Mouse (Mus musculus) MEL (cell line): Measurements from ENCODE around the gene Fbn1. TPM values are rescaled to one million over a fixed set of nuclear protein-coding genes. Genes with fewer than 3 reads are reported as not detected.

Source experiments
- DNase-seq: peaks from one replicate; pipeline ENCODE4 v3.0.0; 2011; ENCODE audit warnings: low read depth, low spot score
- H3K27ac ChIP-seq: 2 replicates; pipeline ENCODE4 v1.5.1; 2012; ENCODE audit warnings: low read depth, mild to moderate bottlenecking, control low read depth, low read length, moderate library complexity; ENCODE audit not compliant: control insufficient read depth
- H3K27me3 ChIP-seq, 2 experiments: fragments of 150-350 bp in 1 of 2; sonication (generic) in 1 of 2; 2 replicates each; pipeline ENCODE4 v1.6.1; 2012; ENCODE audit warnings: low read length in 2 of 2, mild to moderate bottlenecking in 2 of 2, improper control_type of control experiment in 1 of 2, moderate library complexity in 1 of 2; ENCODE audit not compliant: insufficient read depth in 2 of 2, control insufficient read depth in 1 of 2
- H3K36me3 ChIP-seq, 2 experiments: 2 replicates each; pipeline ENCODE4 v1.6.1; 2012 to 2014; ENCODE audit warnings: low read length in 2 of 2, improper control_type of control experiment in 1 of 2, inconsistent platforms in 1 of 2, mild to moderate bottlenecking in 1 of 2; ENCODE audit not compliant: insufficient read depth in 2 of 2, control insufficient read depth in 1 of 2
- H3K4me1 ChIP-seq, 2 experiments: fragments of 150-350 bp in 1 of 2; sonication (generic) in 1 of 2; 2 replicates each; pipeline ENCODE4 v1.6.1; 2012; ENCODE audit warnings: low read length in 2 of 2, improper control_type of control experiment in 1 of 2, mild to moderate bottlenecking in 1 of 2; ENCODE audit not compliant: insufficient read depth in 2 of 2, control insufficient read depth in 1 of 2
- H3K4me3 ChIP-seq, 2 experiments: fragments of 150-350 bp in 1 of 2; sonication (generic) in 1 of 2; 2 replicates each; pipeline ENCODE4 v1.5.1; 2012; ENCODE audit warnings: low read depth in 2 of 2, low read length in 2 of 2, mild to moderate bottlenecking in 2 of 2, moderate library complexity in 2 of 2, control low read depth in 1 of 2, improper control_type of control experiment in 1 of 2; ENCODE audit not compliant: control insufficient read depth in 1 of 2, insufficient read depth in 1 of 2
- H3K79me2 ChIP-seq: 2 replicates; pipeline ENCODE4 v1.6.1; 2012; ENCODE audit warnings: mild to moderate bottlenecking, low read length, moderate library complexity; ENCODE audit not compliant: control insufficient read depth, poor library complexity, insufficient read depth
- H3K9ac ChIP-seq: 2 replicates; pipeline ENCODE4 v1.6.1; 2012; ENCODE audit warnings: low read depth, mild to moderate bottlenecking, control low read depth, low read length, moderate library complexity; ENCODE audit not compliant: control insufficient read depth, poor library complexity, severe bottlenecking
- H3K9me3 ChIP-seq: fragments of 150-350 bp; sonication (generic); replicated peaks from 2 replicates; pipeline ENCODE4 v1.6.1; 2012; ENCODE audit warnings: mild to moderate bottlenecking, low read length, improper control_type of control experiment, moderate library complexity; ENCODE audit not compliant: insufficient read depth
- CHD1 ChIP-seq: IDR thresholded peaks from 2 replicates; pipeline ENCODE4 v1.6.1; 2012; ENCODE audit warnings: low read depth, mild to moderate bottlenecking, inconsistent platforms, low read length, improper control_type of control experiment
- E2F4 ChIP-seq: IDR thresholded peaks from 2 replicates; pipeline ENCODE4 v1.6.1; 2011; ENCODE audit warnings: low read depth, low read length, improper control_type of control experiment, borderline replicate concordance
- ELF1 ChIP-seq: IDR thresholded peaks from 2 replicates; pipeline ENCODE4 v1.6.1; 2014; ENCODE audit warnings: low read depth, mild to moderate bottlenecking, inconsistent platforms, low read length, improper control_type of control experiment, moderate library complexity
- EP300 ChIP-seq, 2 experiments: IDR thresholded peaks; 2 replicates each; pipeline ENCODE4 v1.6.1; 2011; ENCODE audit warnings: improper control_type of control experiment in 2 of 2, low read length in 2 of 2, low read depth in 1 of 2, mild to moderate bottlenecking in 1 of 2
- ETS1 ChIP-seq: IDR thresholded peaks from 2 replicates; pipeline ENCODE4 v1.6.1; 2012; ENCODE audit warnings: low read depth, mild to moderate bottlenecking, inconsistent platforms, low read length, improper control_type of control experiment, moderate library complexity
- GABPA ChIP-seq: IDR thresholded peaks from 2 replicates; pipeline ENCODE4 v1.6.1; 2012; ENCODE audit warnings: low read depth, mild to moderate bottlenecking, inconsistent platforms, low read length, improper control_type of control experiment, moderate library complexity
- HCFC1 ChIP-seq: IDR thresholded peaks from 2 replicates; pipeline ENCODE4 v1.6.1; 2012; ENCODE audit warnings: low read depth, mild to moderate bottlenecking, inconsistent platforms, low read length, improper control_type of control experiment, moderate library complexity
- JUND ChIP-seq: IDR thresholded peaks from 2 replicates; pipeline ENCODE4 v1.6.1; 2011; ENCODE audit warnings: low read depth, mild to moderate bottlenecking, improper control_type of control experiment, low read length
- KAT2A ChIP-seq: conservative IDR thresholded peaks from 2 replicates; pipeline ENCODE4 v1.6.1; 2012; ENCODE audit warnings: low read depth, low read length, improper control_type of control experiment, inconsistent platforms
- MAZ ChIP-seq: IDR thresholded peaks from 2 replicates; pipeline ENCODE4 v1.6.1; 2012; ENCODE audit warnings: low read depth, mild to moderate bottlenecking, inconsistent platforms, low read length, improper control_type of control experiment
- MEF2A ChIP-seq: IDR thresholded peaks from 2 replicates; pipeline ENCODE4 v1.6.1; 2014; ENCODE audit warnings: low read depth, mild to moderate bottlenecking, inconsistent platforms, low read length, improper control_type of control experiment; ENCODE audit not compliant: poor library complexity, insufficient replicate concordance, severe bottlenecking; ENCODE audit errors: extremely low read depth
- MXI1 ChIP-seq: IDR thresholded peaks from 2 replicates; pipeline ENCODE4 v1.6.1; 2011; ENCODE audit warnings: mild to moderate bottlenecking, low read depth, low read length, improper control_type of control experiment
- MYB ChIP-seq: IDR thresholded peaks from 2 replicates; pipeline ENCODE4 v1.6.1; 2011; ENCODE audit warnings: mild to moderate bottlenecking, low read depth, low read length, improper control_type of control experiment
- NELFE ChIP-seq: IDR thresholded peaks from 2 replicates; pipeline ENCODE4 v1.6.1; 2011; ENCODE audit warnings: low read depth, low read length, improper control_type of control experiment
- NRF1 ChIP-seq: IDR thresholded peaks from 2 replicates; pipeline ENCODE4 v1.6.1; 2014; ENCODE audit warnings: low read depth, mild to moderate bottlenecking, inconsistent platforms, low read length, improper control_type of control experiment, moderate library complexity; ENCODE audit not compliant: poor library complexity, insufficient read depth, severe bottlenecking
- POLR2A ChIP-seq, 2 experiments: IDR thresholded peaks; 2 replicates each; pipeline ENCODE4 v1.6.1; 2011 to 2012; ENCODE audit warnings: low read length in 2 of 2, mild to moderate bottlenecking in 2 of 2, control low read depth in 1 of 2, improper control_type of control experiment in 1 of 2, low read depth in 1 of 2, moderate library complexity in 1 of 2; ENCODE audit not compliant: control insufficient read depth in 1 of 2, insufficient read depth in 1 of 2, poor library complexity in 1 of 2
- POLR2AphosphoS5 ChIP-seq: IDR thresholded peaks from 2 replicates; pipeline ENCODE4 v1.6.1; 2012; ENCODE audit warnings: low read depth, borderline replicate concordance, mild to moderate bottlenecking, inconsistent platforms, low read length, moderate library complexity, mixed read lengths
- SIN3A ChIP-seq: IDR thresholded peaks from 2 replicates; pipeline ENCODE4 v1.6.1; 2012; ENCODE audit warnings: low read length, improper control_type of control experiment, inconsistent platforms
- SMC3 ChIP-seq: IDR thresholded peaks from 2 replicates; pipeline ENCODE4 v1.6.1; 2011; ENCODE audit warnings: low read depth, low read length, improper control_type of control experiment
- TBP ChIP-seq: IDR thresholded peaks from 2 replicates; pipeline ENCODE4 v1.8.0; 2011; ENCODE audit warnings: low read depth, low read length, improper control_type of control experiment
- USF1 ChIP-seq: IDR thresholded peaks from 2 replicates; pipeline ENCODE4 v1.6.1; 2014; ENCODE audit warnings: low read depth, mild to moderate bottlenecking, inconsistent platforms, low read length, improper control_type of control experiment, moderate library complexity
- USF2 ChIP-seq, 2 experiments: IDR thresholded peaks; 2 replicates each; pipeline ENCODE4 v1.6.1; 2011 to 2012; ENCODE audit warnings: improper control_type of control experiment in 2 of 2, low read length in 2 of 2, borderline replicate concordance in 1 of 2, inconsistent platforms in 1 of 2, low read depth in 1 of 2, mild to moderate bottlenecking in 1 of 2; ENCODE audit not compliant: insufficient read depth in 1 of 2
- ZC3H11A ChIP-seq: IDR thresholded peaks from 2 replicates; pipeline ENCODE4 v1.6.1; 2012; ENCODE audit warnings: low read depth, mild to moderate bottlenecking, inconsistent platforms, low read length, improper control_type of control experiment
- ZKSCAN1 ChIP-seq: IDR thresholded peaks from 2 replicates; pipeline ENCODE4 v1.6.1; 2012; ENCODE audit warnings: low read depth, mild to moderate bottlenecking, inconsistent platforms, low read length, improper control_type of control experiment, moderate library complexity
- polyA plus RNA-seq, 2 experiments: library from polyadenylated mRNA; stranded (reverse) in 1 of 2; unstranded in 1 of 2; fragments of >175 nt in 1 of 2; fragments of >200 nt in 1 of 2; gene quantifications; 2 replicates each; pipeline versions ENCODE4 v1.2.1 to v1.2.4; 2012; ENCODE audit warnings: low replicate concordance in 2 of 2, low read depth in 1 of 2; ENCODE audit not compliant: insufficient read length in 2 of 2, insufficient read depth in 1 of 2, missing spikeins in 1 of 2
- total RNA-seq: library from RNA; depleted of rRNA; stranded (reverse); fragments of 300-350 nt; gene quantifications from 2 replicates; pipeline ENCODE4 v1.2.3, GENCODE M21; 2012

Gene Fbn1
- total and polyA plus RNA-seq, 3 experiments = 0.01 TPM; not detected in 2

DNA sequence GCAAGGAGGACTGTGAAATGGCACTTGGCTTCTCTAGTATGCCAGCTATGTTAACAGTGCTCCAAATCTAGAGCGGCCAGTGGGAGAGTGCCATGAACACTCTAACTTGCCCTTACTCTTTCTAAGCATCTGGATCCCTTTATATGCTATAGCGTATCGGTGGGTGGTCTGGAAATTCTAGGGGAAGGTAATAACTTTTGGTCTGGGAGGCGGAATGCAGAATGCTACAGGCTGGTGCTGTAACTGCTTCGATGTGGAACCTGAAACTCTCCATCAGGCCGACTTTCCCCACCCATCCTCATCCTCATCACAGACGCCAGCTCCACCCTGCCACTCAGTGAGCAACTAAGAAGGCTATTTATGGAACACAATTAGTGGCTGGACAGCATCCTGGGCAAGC lies 71.6 kb downstream of the Fbn1 start:
- H3K27ac ChIP-seq = no peak overlapping the region
- H3K79me2 ChIP-seq = no peaks in the 10 kb centered on the region
- H3K36me3 ChIP-seq = no peaks in the 10 kb centered on the region
- H3K9me3 ChIP-seq = no peaks in the 10 kb centered on the region
- DNase-seq = no peak
- no peak for TF ChIP-seq POLR2A (IDR thresholded peaks at IDR 0.05; ENCODE audit: control insufficient read depth in 1 of 2, insufficient read depth in 1 of 2, low read depth in 1 of 2, low read length in 2 of 2, poor library complexity in 1 of 2)
- no peak for TF ChIP-seq ZKSCAN1
- TF ChIP-seq MXI1 = no peak
- TF ChIP-seq HCFC1 = no peak
- no peak for TF ChIP-seq POLR2AphosphoS5
- no peak for TF ChIP-seq ELF1
- TF ChIP-seq SMC3 = no peak
- TF ChIP-seq, all 39 proteins: peak for 0
- H3K4me3 ChIP-seq = no peak overlapping the region
- no peaks in the 10 kb centered on the region for H3K4me1 ChIP-seq
- peaks cover 0 to 2% of the 10 kb centered on the region in 2 experiments; a peak in 2 of 4 replicates for H3K27me3 ChIP-seq
- H3K9ac ChIP-seq = no peak overlapping the region

DNA sequence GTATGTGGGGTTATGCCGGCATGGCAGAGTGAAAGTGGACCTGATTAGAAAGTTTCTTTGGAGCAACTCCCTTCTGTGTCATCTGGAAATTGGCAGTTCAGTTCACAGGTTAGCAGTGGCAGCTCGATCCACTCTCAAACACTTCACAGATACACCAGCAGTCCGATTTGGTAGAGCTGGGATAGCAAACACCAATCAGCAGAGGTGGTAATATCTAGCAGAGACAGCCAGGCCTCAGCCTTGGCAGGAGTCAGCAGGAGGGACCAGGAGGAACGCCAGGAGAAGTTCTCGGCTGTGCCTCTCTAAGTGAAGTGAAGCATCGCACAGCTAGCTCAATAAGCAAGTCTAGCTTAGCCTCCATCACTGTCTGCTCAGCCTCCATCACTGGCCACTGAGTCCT lies 74.3 kb downstream of the Fbn1 start:
- DNase-seq = no peak
- TF ChIP-seq EP300 (IDR thresholded peaks at IDR 0.05; ENCODE audit: low read depth in 1 of 2, low read length in 2 of 2) = no peak
- TF ChIP-seq CHD1 = no peak
- no peak for TF ChIP-seq NELFE
- TF ChIP-seq TBP = no peak
- no peak for TF ChIP-seq ETS1
- TF ChIP-seq POLR2AphosphoS5 = no peak
- TF ChIP-seq JUND = no peak
- TF ChIP-seq USF2 (IDR thresholded peaks at IDR 0.05; ENCODE audit: borderline replicate concordance in 1 of 2, insufficient read depth in 1 of 2, low read depth in 1 of 2, low read length in 2 of 2) = no peak
- TF ChIP-seq HCFC1 = no peak
- TF ChIP-seq MAZ = no peak
- H3K27me3 ChIP-seq = peaks cover 0 to 2% of the 10 kb centered on the region in 2 experiments; a peak in 2 of 4 replicates

DNA sequence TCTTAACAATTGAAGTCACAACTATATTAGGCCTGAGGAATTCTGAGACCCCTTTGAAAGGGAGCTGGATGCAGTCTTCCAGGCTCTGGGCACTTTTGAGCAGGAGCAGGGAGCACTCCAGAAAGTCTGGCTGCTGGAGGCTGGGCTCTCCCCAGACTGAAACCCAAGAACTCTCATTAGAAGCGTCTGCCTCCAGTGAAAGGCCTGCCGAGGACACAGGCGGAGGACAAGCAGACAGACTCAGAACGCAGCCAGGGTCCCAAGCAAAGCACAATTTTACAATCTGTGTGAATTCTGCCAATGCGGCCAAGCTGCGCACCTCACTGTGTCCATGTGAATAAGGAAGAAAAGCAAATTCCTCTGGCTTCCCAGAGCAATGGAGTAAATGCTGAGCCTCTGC lies 76.3 kb downstream of the Fbn1 start:
- DNase-seq = no peak

More for the DNA sequence above, 74.3 kb downstream of the Fbn1 start:
- no peak overlapping the region for H3K9ac ChIP-seq
- no peaks in the 10 kb centered on the region for H3K36me3 ChIP-seq
- no peaks in the 10 kb centered on the region for H3K79me2 ChIP-seq
- H3K4me3 ChIP-seq = no peak overlapping the region
- H3K4me1 ChIP-seq = no peaks in the 10 kb centered on the region
- H3K9me3 ChIP-seq = no peaks in the 10 kb centered on the region
- H3K27ac ChIP-seq = no peak overlapping the region

More for the DNA sequence above, 76.3 kb downstream of the Fbn1 start:
- H3K4me3 ChIP-seq = no peak overlapping the region
- H3K9me3 ChIP-seq = no peaks in the 10 kb centered on the region
- no peaks in the 10 kb centered on the region for H3K36me3 ChIP-seq
- TF ChIP-seq POLR2A (IDR thresholded peaks at IDR 0.05; ENCODE audit: control insufficient read depth in 1 of 2, insufficient read depth in 1 of 2, low read depth in 1 of 2, low read length in 2 of 2, poor library complexity in 1 of 2) = no peak
- no peak for TF ChIP-seq SIN3A
- no peak for TF ChIP-seq GABPA
- TF ChIP-seq MXI1 = no peak
- TF ChIP-seq HCFC1 = no peak
- no peak for TF ChIP-seq MYB
- no peak for TF ChIP-seq USF1
- no peak for TF ChIP-seq NELFE
- TF ChIP-seq TBP = no peak
- no peak for TF ChIP-seq E2F4
- no peak for TF ChIP-seq ZC3H11A
- no peak for TF ChIP-seq NRF1
- no peak for TF ChIP-seq MEF2A
- TF ChIP-seq ZKSCAN1 = no peak
- TF ChIP-seq KAT2A = no peak
- peaks cover 0 to 2% of the 10 kb centered on the region in 2 experiments; a peak in 2 of 4 replicates for H3K27me3 ChIP-seq
- no peak overlapping the region for H3K9ac ChIP-seq
- no peaks in the 10 kb centered on the region for H3K4me1 ChIP-seq
- H3K27ac ChIP-seq = no peak overlapping the region
- H3K79me2 ChIP-seq = no peaks in the 10 kb centered on the region
